Mouse (Mus musculus): ENCODE measurements at regions not wholly inside any gene's neighbourhood (a gene's known extent, or its start where the extent isn't known, plus 50 kb on each side); places are given as distances from the start of the nearest gene placed in this dataset.

DNA sequence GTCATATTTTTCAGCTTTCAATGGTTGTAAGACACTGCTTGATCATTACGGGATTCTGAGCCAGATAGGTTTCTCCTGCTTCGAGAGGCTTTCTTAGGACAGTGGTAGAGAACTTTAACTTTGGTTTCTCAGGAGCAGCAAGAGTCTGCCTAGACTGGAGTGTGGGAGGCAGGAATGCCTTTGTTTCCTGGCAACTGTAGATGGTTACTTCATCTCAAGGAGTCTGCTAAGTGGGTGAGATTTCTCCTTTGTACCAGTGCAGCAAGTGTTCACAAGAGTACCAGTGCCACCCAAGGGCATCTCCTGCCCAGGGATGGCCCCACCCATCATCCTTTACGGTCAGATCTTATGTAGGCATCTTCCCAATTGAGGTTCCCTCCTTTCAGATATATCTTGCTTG lies 173.0 kb upstream of the Gm10131 start:
- no peak for TF ChIP-seq POLR2A (IDR thresholded peaks at IDR 0.05; ENCODE audit: control insufficient read depth, low read depth, low read length)
- no peak for TF ChIP-seq CTCF (IDR thresholded peaks at IDR 0.05; ENCODE audit: control insufficient read depth, insufficient read depth, insufficient replicate concordance, low read depth, low read length)

Measured in testis, adult 2 months (tissue).